Mouse (Mus musculus) small intestine, adult 2 months (tissue): ENCODE results near the gene Ovch2.

ENCODE experiments used
- CTCF ChIP-seq: fragments of 200-500 bp; IDR thresholded peaks from 2 replicates; pipeline ENCODE4 v1.5.1; 2012; ENCODE audit warnings: low read depth, mild to moderate bottlenecking, control low read depth, inconsistent platforms, low read length, moderate library complexity, mixed read lengths; ENCODE audit not compliant: insufficient replicate concordance, insufficient read length; ENCODE audit errors: extremely low read depth
- POLR2A ChIP-seq: fragments of 200-500 bp; IDR thresholded peaks from 2 replicates; pipeline ENCODE4 v1.6.1; 2012; ENCODE audit warnings: low read depth, mild to moderate bottlenecking, control low read depth, inconsistent platforms, low read length, moderate library complexity

DNA sequence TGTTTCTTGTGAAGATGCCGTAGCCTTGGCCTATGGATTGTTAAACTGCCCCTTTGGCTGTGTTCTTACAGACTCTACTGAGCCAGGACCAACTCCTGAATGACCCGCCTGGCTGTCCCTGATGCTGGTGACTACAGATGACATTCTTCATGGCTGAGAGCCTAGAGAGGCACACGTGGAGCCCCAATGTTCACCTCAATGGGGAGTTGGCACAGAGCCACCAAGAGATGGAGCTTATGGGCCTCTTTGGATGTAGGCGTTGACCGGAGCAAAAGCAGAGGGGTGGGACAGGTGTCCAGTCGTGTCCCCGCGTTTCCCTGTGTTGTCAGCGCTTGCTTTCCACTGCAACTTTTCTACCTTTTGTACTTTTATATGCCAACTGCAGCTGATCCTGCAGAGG is 53.5 kb downstream of the Ovch2 start:
- TF ChIP-seq CTCF: no peak
- no peak for TF ChIP-seq POLR2A
